Mouse (Mus musculus): ENCODE results near the gene Mas1.

Gene Mas1

DNA sequence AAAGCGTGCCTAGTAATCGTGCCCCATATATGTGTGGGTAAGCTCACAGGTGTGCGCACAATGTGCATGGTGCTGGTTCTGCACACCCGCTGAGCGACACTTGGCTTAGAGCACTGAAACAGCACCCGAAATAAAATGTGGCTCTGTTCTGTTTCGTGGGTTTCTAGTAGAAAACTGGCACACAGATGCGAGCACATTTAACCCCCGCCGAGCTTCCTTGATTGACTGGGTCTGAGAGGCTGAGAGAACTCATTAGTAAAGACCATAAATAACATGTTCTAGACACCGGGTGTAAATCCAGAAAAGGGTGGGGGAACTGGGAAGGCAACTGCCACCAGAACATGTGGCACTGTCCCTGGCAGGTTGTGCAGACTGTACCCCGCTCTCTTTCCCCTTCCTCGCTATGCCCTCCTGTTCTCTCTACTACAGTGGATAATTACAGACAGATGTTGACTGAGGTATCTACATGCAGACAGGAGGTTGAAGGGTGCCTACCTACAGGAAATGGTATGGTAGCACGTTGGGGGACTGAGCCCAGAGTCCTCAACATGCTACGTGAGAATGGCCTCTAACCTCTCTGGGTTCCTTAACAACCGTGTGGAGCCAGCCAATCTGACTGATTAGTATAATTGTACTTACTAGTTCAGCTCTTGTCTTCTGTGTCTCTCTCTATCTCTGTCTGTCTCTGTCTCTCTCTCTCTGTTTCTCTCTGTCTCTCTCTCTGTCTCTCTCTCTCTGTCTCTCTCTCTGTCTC, 4.5 kb upstream of the Mas1 start:
- no peak for DNase-seq (ENCODE audit: low spot score in 2 of 2)

DNA sequence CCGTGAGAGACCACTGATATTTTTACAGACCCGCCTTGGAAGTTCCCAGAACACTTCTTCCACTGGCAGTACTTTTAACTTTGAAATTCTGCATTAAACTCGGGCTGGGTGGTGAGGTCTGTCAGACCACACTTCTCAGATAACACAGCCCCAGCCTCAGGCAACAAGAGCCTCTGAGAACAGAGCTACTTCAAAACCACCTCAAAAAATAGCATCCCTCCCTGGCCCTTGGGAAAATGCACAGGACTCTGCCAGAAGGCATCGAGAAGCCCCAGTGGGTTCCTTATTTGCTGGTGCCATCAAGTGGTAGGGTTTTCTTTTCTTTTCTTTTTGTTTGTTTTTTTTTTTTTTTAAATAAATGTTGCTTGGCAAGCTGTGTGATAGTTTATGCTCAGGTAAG, 697 bp upstream of the Mas1 start:
- no peak for DNase-seq (ENCODE audit: low spot score in 2 of 2)

GRCm38 (mm10) chr17:12866853-12867252, 1.1 kb downstream of the Mas1 start:
- peak; percentile 27 to 54 for DNase-seq (ENCODE audit: low spot score in 2 of 2)

DNA sequence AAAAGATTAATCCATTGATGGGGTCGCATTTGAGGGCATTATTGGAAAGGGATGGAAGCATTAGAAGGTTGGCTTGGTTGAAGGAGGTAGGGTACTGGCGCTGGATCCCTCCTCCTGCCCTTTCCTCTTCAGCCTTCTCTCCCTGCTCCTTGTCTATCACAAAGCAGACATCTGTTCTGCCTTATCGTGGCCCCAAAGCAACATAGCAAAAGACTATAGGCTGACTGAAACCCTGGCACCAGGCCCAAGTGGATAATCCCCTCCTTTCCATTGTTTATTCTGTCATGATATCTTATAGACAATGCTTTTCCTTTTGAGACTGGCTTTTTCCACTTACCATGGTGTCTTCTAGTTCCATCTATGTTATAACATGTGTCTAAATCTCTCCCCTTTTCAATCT, 2.5 kb downstream of the Mas1 start:
- DNase-seq (ENCODE audit: low spot score in 2 of 2), result no peak

GRCm38 (mm10) chr17:12864111-12864510, 3.8 kb downstream of the Mas1 start:
- DNase-seq (ENCODE audit: low spot score in 2 of 2), result no peak

- no peak for DNase-seq (ENCODE audit: low spot score in 2 of 2)
Measured at GRCm38 (mm10) chr17:12859006-12859520, 8.9 kb downstream of the Mas1 start.

- DNase-seq (ENCODE audit: low spot score in 2 of 2), result no peak
Measured at GRCm38 (mm10) chr17:12858072-12858471, 9.9 kb downstream of the Mas1 start.

- DNase-seq (ENCODE audit: low spot score in 2 of 2), result no peak
Measured at GRCm38 (mm10) chr17:12857395-12857794, 10.5 kb downstream of the Mas1 start.

GRCm38 (mm10) chr17:12854386-12854785, 13.6 kb downstream of the Mas1 start:
- no peak for DNase-seq (ENCODE audit: low spot score in 2 of 2)

DNA sequence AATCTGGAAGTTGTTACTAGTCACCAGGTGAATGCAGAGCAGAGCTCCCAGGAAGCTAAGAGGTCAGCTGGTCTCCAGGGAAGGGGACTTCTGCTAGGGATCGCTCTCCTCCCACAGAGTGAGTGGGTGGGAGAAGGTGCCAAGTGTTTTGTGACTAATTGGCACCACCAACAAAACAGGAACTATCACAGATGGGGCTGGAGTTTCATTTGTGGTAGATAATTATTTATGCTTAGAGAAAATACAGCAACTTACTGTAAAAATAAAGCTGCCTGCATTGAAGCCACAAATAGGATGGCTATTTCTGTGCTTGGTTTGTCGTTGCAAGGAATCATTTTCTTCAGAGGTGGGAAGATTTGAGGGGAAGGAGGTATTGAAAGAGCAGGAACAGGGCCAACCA, 14.1 kb downstream of the Mas1 start:
- DNase-seq (ENCODE audit: low spot score in 2 of 2), result no peak

- no peak for DNase-seq (ENCODE audit: low spot score in 2 of 2)
Measured at GRCm38 (mm10) chr17:12851689-12852088, 16.3 kb downstream of the Mas1 start.

DNA sequence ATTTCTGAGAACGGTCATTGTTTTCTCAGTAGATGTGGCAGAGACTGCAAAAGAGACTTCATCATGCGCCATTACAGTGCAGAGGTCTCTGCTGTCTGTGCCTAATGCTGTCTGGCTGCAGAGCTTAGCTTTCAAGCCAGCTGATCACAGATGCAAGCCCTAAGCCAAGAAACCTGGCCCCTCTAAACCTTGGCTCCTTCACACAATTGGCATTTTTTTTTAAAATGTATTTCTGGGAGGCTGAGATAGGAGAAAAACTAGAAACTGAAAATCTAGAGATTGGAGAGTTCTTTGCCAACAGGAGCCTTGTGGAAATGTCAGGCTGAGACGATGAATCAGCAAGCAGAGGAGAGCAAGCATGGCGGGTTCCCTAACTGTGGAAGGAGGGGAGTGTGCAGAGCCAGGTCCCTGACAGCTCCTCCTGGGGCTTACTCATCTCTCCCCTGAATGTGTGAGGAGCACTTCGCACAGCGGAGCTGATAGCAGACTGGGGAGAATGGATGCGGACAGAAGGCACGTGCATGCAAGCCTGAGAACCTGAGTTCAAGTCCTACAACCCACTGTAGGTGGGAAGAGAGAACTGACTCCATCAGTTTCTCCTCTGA, 18.1 kb downstream of the Mas1 start:
- no peak for DNase-seq (ENCODE audit: low spot score in 2 of 2)

GRCm38 (mm10) chr17:12847736-12848135, 20.2 kb downstream of the Mas1 start:
- no peak for DNase-seq (ENCODE audit: low spot score in 2 of 2)

GRCm38 (mm10) chr17:12846474-12846873, 21.5 kb downstream of the Mas1 start:
- no peak for DNase-seq (ENCODE audit: low spot score in 2 of 2)

DNA sequence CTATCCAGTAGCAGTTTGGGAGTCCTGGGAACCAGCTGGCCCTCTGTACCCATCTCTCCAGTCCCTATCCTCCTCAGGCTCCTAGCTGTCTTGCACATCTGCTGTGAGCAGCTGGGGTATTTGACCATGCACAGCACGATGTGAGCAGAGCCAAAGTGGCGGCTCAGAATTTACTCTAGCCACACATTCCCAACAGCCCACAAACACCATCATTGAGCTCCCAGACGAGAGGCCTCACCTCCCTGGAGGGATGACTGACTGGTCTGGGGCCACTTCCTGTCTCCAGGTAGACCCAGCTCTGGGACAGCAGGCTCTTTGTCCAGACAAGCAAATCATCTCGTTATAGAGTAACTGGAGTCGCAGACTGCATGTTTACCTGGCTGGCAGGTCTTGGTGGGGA, 22.1 kb downstream of the Mas1 start:
- no peak for DNase-seq (ENCODE audit: low spot score in 2 of 2)

DNA sequence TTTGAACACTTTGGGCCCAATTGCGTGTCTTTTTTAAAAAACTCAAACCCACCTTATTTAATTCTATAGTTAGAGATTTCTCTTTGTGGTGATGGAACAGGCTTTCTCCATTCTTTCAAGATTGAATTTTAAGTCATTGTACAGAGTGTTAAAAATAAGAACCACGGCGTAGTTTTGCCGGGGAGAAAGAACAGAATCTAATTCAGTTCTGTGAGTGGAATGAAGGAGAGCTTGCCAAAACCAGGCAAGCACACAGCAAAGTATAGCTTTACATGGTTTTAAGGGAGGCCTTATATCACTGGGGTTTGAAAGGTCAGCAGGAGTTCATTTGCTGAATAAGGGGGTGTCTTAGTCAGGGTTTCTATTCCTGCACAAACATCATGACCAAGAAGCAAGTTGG, 23.4 kb downstream of the Mas1 start:
- no peak for DNase-seq (ENCODE audit: low spot score in 2 of 2)

GRCm38 (mm10) chr17:12843826-12844225, 24.1 kb downstream of the Mas1 start:
- no peak for DNase-seq (ENCODE audit: low spot score in 2 of 2)

DNA sequence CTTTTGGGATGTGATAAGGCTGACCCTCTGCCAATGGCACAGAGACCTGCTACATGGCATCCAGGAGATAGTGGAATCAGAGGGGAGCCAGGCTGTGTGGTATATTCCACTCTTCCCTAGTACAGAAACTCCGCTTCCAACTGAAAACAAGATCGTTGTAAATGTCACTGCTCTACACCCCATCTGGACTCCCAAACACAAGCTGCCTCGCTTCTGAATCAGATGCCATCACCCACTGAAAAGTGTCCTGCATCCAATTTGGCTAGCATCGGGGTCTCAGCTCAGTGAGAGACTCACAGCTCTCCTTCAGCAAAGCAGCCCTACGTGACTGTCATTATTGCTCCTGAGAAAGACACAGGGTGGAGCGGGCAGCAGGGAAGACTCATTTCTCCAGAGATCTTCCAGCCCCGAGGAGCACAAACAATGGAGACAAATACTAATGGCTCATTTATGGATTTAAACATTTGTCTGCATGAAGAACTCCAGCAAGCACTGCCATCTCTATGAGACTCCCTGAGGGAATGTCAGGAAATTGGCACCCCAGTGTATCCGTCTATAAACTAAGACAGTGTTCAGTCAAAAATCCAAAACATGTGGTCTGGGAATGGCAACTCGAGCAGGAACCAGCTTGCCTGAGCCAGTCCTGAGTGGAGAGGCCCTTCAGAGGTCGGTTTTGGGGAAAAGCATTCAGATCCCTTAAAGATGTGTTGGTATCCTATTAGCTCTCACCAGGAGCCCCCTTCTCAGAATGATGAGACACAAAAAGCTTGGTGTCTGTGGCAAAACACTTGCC, 28.3 kb downstream of the Mas1 start:
- DNase-seq (ENCODE audit: low spot score in 2 of 2), result no peak

DNA sequence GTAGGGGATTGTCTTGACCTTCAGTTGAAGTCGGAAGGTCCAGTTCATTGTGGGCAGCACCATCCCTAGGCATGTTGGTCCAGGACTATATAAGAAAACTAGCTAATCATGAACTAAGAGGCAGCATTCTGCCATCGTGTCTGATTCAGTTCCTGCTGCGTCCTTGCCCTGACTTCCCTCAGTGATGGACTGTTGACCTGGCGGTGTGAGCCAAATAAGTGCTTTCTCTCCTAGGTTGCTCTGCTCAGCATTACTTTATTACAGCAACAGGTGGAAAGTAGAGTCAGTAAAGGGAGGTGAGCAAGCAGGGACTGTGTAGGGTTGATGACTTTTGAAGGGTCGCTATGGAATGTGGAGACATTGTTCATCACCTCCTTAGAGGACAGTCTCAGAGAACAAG, 32.2 kb downstream of the Mas1 start:
- DNase-seq (ENCODE audit: low spot score in 2 of 2), result no peak

- no peak for DNase-seq (ENCODE audit: low spot score in 2 of 2)
Measured at GRCm38 (mm10) chr17:12834826-12835225, 33.1 kb downstream of the Mas1 start.

- no peak for DNase-seq (ENCODE audit: low spot score in 2 of 2)
Measured at GRCm38 (mm10) chr17:12834317-12834716, 33.6 kb downstream of the Mas1 start.

- no peak for DNase-seq (ENCODE audit: low spot score in 2 of 2)
Measured at GRCm38 (mm10) chr17:12832657-12833056, 35.3 kb downstream of the Mas1 start.

- peak; percentile 62 to 77 for DNase-seq (ENCODE audit: low spot score in 2 of 2)
Measured at GRCm38 (mm10) chr17:12832231-12832630, 35.7 kb downstream of the Mas1 start.

Measured in heart, adult 9 months (tissue).